Mouse (Mus musculus): Measurements from ENCODE around the gene Ttll6.

Gene Ttll6

GRCm38 (mm10) chr11:96168125-96168524, 34.5 kb downstream of the Ttll6 start:
- DNase-seq (ENCODE audit: low spot score): no peak

- no peak for DNase-seq (ENCODE audit: low spot score)
Measured at GRCm38 (mm10) chr11:96169016-96169415, 35.4 kb downstream of the Ttll6 start.

- no peak for DNase-seq (ENCODE audit: low spot score)
Measured at GRCm38 (mm10) chr11:96170711-96171379, 37.3 kb downstream of the Ttll6 start.

GRCm38 (mm10) chr11:96171601-96172000, 38.0 kb downstream of the Ttll6 start:
- no peak for DNase-seq (ENCODE audit: low spot score)

GRCm38 (mm10) chr11:96172511-96173287, 39.1 kb downstream of the Ttll6 start:
- no peak for DNase-seq (ENCODE audit: low spot score)

- DNase-seq (ENCODE audit: low spot score): no peak
Measured at GRCm38 (mm10) chr11:96173288-96173840, 39.8 kb downstream of the Ttll6 start.

GRCm38 (mm10) chr11:96174881-96175280, 41.3 kb downstream of the Ttll6 start:
- no peak for DNase-seq (ENCODE audit: low spot score)

GRCm38 (mm10) chr11:96175511-96175910, 41.9 kb downstream of the Ttll6 start:
- DNase-seq (ENCODE audit: low spot score): no peak

- no peak for DNase-seq (ENCODE audit: low spot score)
Measured at GRCm38 (mm10) chr11:96175951-96176530, 42.5 kb downstream of the Ttll6 start.

GRCm38 (mm10) chr11:96176841-96177240, 43.3 kb downstream of the Ttll6 start:
- DNase-seq (ENCODE audit: low spot score): no peak

- DNase-seq (ENCODE audit: low spot score): no peak
Measured at GRCm38 (mm10) chr11:96177546-96178174, 44.1 kb downstream of the Ttll6 start.

- DNase-seq (ENCODE audit: low spot score): no peak
Measured at GRCm38 (mm10) chr11:96178356-96178755, 44.8 kb downstream of the Ttll6 start.

- no peak for DNase-seq (ENCODE audit: low spot score)
Measured at GRCm38 (mm10) chr11:96178911-96179503, 45.4 kb downstream of the Ttll6 start.

GRCm38 (mm10) chr11:96181061-96181460, 47.5 kb downstream of the Ttll6 start:
- DNase-seq (ENCODE audit: low spot score): no peak

GRCm38 (mm10) chr11:96184233-96184632, 50.6 kb downstream of the Ttll6 start:
- no peak for DNase-seq (ENCODE audit: low spot score)

GRCm38 (mm10) chr11:96187321-96187720, 53.7 kb downstream of the Ttll6 start:
- no peak for DNase-seq (ENCODE audit: low spot score)

- DNase-seq (ENCODE audit: low spot score): no peak
Measured at GRCm38 (mm10) chr11:96189810-96190522, 56.4 kb downstream of the Ttll6 start.

GRCm38 (mm10) chr11:96191132-96191531, 57.5 kb downstream of the Ttll6 start:
- DNase-seq (ENCODE audit: low spot score): no peak

GRCm38 (mm10) chr11:96193521-96194400, 60.2 kb downstream of the Ttll6 start, which contains the start of gene Hoxb13:
Gene Hoxb13, plus strand, starts transcription at chr11:96194316.
- DNase-seq (ENCODE audit: low spot score): no peak

- DNase-seq (ENCODE audit: low spot score): no peak
Measured at GRCm38 (mm10) chr11:96194401-96194710, 60.8 kb downstream of the Ttll6 start.

All from T-cell, adult 2 months (primary cell).